ENCODE assay signal across 13 mouse cellular contexts in the genomic region with DNA sequence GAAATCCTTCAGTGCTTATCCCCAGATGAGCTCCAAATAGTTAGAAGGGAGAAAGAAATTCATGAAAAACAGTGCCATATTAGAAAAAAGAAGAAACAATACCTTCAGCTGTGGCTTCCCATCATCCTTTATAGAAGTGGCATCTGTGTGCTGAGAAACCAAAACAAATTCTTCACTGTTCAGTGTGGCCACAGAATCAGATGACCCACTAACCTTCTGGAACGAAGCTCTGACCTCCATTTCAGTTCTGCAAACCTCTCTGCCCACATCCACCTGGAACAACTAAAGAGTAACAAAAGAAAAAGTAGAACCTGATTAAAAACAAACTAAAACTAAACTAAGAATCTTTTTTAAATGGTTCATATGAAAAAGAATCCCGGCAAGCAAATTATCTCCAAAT.
"Had no signal": no experiment of that assay in that cellular context is flagged by ENCODE, and none has a peak within 500 bp of the region (broad histone marks: within the 10 kb centered on the region; RNA-seq: fewer than 3 reads in every experiment).

No protein-coding gene starts in this region.

- H3K27me3 ChIP-seq: liver, embryonic 15.5 days; midbrain, embryonic 12.5 days; neural tube, embryonic 12.5 days had no signal

- H3K27ac ChIP-seq: liver, embryonic 15.5 days; midbrain, embryonic 10.5 days; midbrain, embryonic 12.5 days; neural tube, embryonic 12.5 days had no signal

- H3K4me2 ChIP-seq: liver, embryonic 15.5 days; lung, embryonic 14.5 days; midbrain, embryonic 12.5 days; neural tube, embryonic 12.5 days had no signal

- H3K36me3 ChIP-seq: midbrain, embryonic 10.5 days; midbrain, embryonic 12.5 days; neural tube, embryonic 12.5 days had no signal

- H3K9me3 ChIP-seq: liver, embryonic 15.5 days; midbrain, embryonic 10.5 days; midbrain, embryonic 12.5 days; neural tube, embryonic 12.5 days had no signal

- DNase-seq: lung, adult 18-20 months; lung, embryonic 14.5 days; lung, postnatal 10 days; lung, postnatal 4 days; midbrain, embryonic 14.5 days; right cerebral cortex, postnatal 14 days; thymus, adult 18-20 months; thymus, postnatal 14 days; thymus, postnatal 36 days had no signal

- H3K4me3 ChIP-seq: liver, embryonic 15.5 days; midbrain, embryonic 10.5 days; midbrain, embryonic 12.5 days; neural tube, embryonic 12.5 days had no signal

- H3K4me1 ChIP-seq: liver, embryonic 15.5 days; midbrain, embryonic 10.5 days; midbrain, embryonic 12.5 days; neural tube, embryonic 12.5 days had no signal
